Mouse (Mus musculus) macrophage (primary cell): Measurements from ENCODE around the gene Gm42742. TPM values are rescaled to one million over a fixed set of nuclear protein-coding genes. Genes with fewer than 3 reads are reported as not detected.

Experiments used
- H3K27ac ChIP-seq: fragments of 350-480 bp; formaldehyde crosslinking; 2 replicates; pipeline ENCODE4 v1.9.0; 2021
- H3K36me3 ChIP-seq: fragments of 350-480 bp; formaldehyde crosslinking; 2 replicates; pipeline ENCODE4 v1.9.0; 2021; ENCODE audit errors: inconsistent target
- H3K4me3 ChIP-seq: fragments of 350-480 bp; formaldehyde crosslinking; 2 replicates; pipeline ENCODE4 v1.9.0; 2021; ENCODE audit errors: inconsistent target
- H3K79me2 ChIP-seq: fragments of 350-480 bp; formaldehyde crosslinking; 2 replicates; pipeline ENCODE4 v1.9.0; 2021; ENCODE audit errors: inconsistent target
- WGBS: methylation state at CpG from one replicate; pipeline ENCODE4 v1.1.7; 2026; ENCODE audit warnings: inconsistent platforms; ENCODE audit not compliant: missing documents; 5-methylcytosine and 5-hydroxymethylcytosine counted together
- polyA plus RNA-seq: library from polyadenylated mRNA; stranded (reverse); fragments of 250-400 nt; gene quantifications from 3 replicates; pipeline ENCODE4 v1.2.4, GENCODE M21; 2018; ENCODE audit warnings: inconsistent platforms

Gm42742 gene
- polyA plus RNA-seq, 1 experiment from 2014 or later = 15.3 TPM

GRCm38 (mm10) chr7:127024755-127025555 lies 4.1 kb upstream of the Gm42742 start:
- 0 out of 2 replicates have a peak, but pooled peaks cover 5% of the 10 kb centered on the region for H3K36me3 ChIP-seq
- peak overlapping the region; percentile 77 for H3K27ac ChIP-seq
- H3K79me2 ChIP-seq = peaks cover 22% of the 10 kb centered on the region
- H3K4me3 ChIP-seq = peak overlapping the region; percentile 47
- under 1% methylated on average over 29 of the region's 30 CpGs for WGBS

GRCm38 (mm10) chr7:127023896-127024690 lies 3.2 kb upstream of the Gm42742 start:
- WGBS = 20% methylated on average over 19 of the region's 19 CpGs
- Histone ChIP-seq H3K79me2 (peaks cover 22% of the 10 kb centered on the region), H3K27ac (peak overlapping the region; percentile 77), H3K36me3 (0 out of 2 replicates have a peak, but pooled peaks cover 5% of the 10 kb centered on the region), H3K4me3 (peak overlapping the region; percentile 47)

GRCm38 (mm10) chr7:127023272-127023691 lies 2.4 kb upstream of the Gm42742 start:
- Histone ChIP-seq H3K4me3 (no peak overlapping the region), H3K79me2 (peaks cover 22% of the 10 kb centered on the region), H3K36me3 (0 out of 2 replicates have a peak, but pooled peaks cover 5% of the 10 kb centered on the region), H3K27ac (no peak overlapping the region)
- WGBS = 81% methylated on average over 9 of the region's 13 CpGs

GRCm38 (mm10) chr7:127022528-127023271 lies 1.8 kb upstream of the Gm42742 start:
- H3K4me3 ChIP-seq = no peak overlapping the region
- 0 out of 2 replicates have a peak, but pooled peaks cover 5% of the 10 kb centered on the region for H3K36me3 ChIP-seq
- H3K27ac ChIP-seq = 0 out of 2 replicates have a peak overlapping the region, but pooled peaks have one; percentile 0
- peaks cover 22% of the 10 kb centered on the region for H3K79me2 ChIP-seq
- 87% methylated on average over 7 of the region's 7 CpGs for WGBS

GRCm38 (mm10) chr7:127021563-127022527 lies 948 bp upstream of the Gm42742 start:
- 0 out of 2 replicates have a peak, but pooled peaks cover 5% of the 10 kb centered on the region for H3K36me3 ChIP-seq
- H3K27ac ChIP-seq = 0 out of 2 replicates have a peak overlapping the region, but pooled peaks have one; percentile 0
- no peak overlapping the region for H3K4me3 ChIP-seq
- peaks cover 22% of the 10 kb centered on the region for H3K79me2 ChIP-seq
- 49% methylated on average over 5 of the region's 5 CpGs for WGBS

- WGBS = 78% methylated on average over 5 of the region's 5 CpGs
- Histone ChIP-seq H3K79me2 (peaks cover 28% of the 10 kb centered on the region), H3K27ac (no peak overlapping the region), H3K36me3 (0 out of 2 replicates have a peak, but pooled peaks cover 5% of the 10 kb centered on the region), H3K4me3 (no peak overlapping the region)
Observed at GRCm38 (mm10) chr7:127020491-127020890, 406 bp downstream of the Gm42742 start.

- Histone ChIP-seq H3K79me2 (peaks cover 30% of the 10 kb centered on the region), H3K4me3 (no peak overlapping the region), H3K27ac (no peak overlapping the region), H3K36me3 (0 out of 2 replicates have a peak, but pooled peaks cover 5% of the 10 kb centered on the region)
- 92% methylated on average over 3 of the region's 3 CpGs for WGBS
Observed at GRCm38 (mm10) chr7:127020031-127020430, 866 bp downstream of the Gm42742 start.

- peaks cover 30% of the 10 kb centered on the region for H3K79me2 ChIP-seq
- no peak overlapping the region for H3K27ac ChIP-seq
- 84% methylated on average over 14 of the region's 14 CpGs for WGBS
- 0 out of 2 replicates have a peak, but pooled peaks cover 5% of the 10 kb centered on the region for H3K36me3 ChIP-seq
- H3K4me3 ChIP-seq = no peak overlapping the region
Observed at GRCm38 (mm10) chr7:127019306-127019960, 1.5 kb downstream of the Gm42742 start.

- Histone ChIP-seq H3K36me3 (0 out of 2 replicates have a peak, but pooled peaks cover 5% of the 10 kb centered on the region), H3K4me3 (no peak overlapping the region), H3K79me2 (peaks cover 30% of the 10 kb centered on the region), H3K27ac (no peak overlapping the region)
- 93% methylated on average over 15 of the region's 15 CpGs for WGBS
Observed at GRCm38 (mm10) chr7:127018416-127019305, 2.2 kb downstream of the Gm42742 start.

GRCm38 (mm10) chr7:127017950-127018345 lies 2.9 kb downstream of the Gm42742 start:
- Histone ChIP-seq H3K79me2 (peaks cover 31% of the 10 kb centered on the region), H3K36me3 (0 out of 2 replicates have a peak, but pooled peaks cover 5% of the 10 kb centered on the region), H3K4me3 (no peak overlapping the region), H3K27ac (no peak overlapping the region)
- 84% methylated on average over 5 of the region's 6 CpGs for WGBS

GRCm38 (mm10) chr7:127016971-127017949 lies 3.6 kb downstream of the Gm42742 start, which contains the start of gene Pagr1a:
Gene Pagr1a, minus strand, starts transcription at chr7:127017352.
- Histone ChIP-seq H3K4me3 (peak within 1 kb of the TSS; percentile 88), H3K36me3 (0 out of 2 replicates have a peak, but pooled peaks cover under 1% of the 10 kb centered on the region), H3K79me2 (peaks cover 38% of the 10 kb centered on the region), H3K27ac (peak within 1 kb of the TSS; percentile 93)
- WGBS = 3% methylated on average over 39 of the region's 39 CpGs
